Mouse (Mus musculus) lung, postnatal 0 days (tissue): ENCODE results near the gene Apobr. TPM values are rescaled to one million over a fixed set of nuclear protein-coding genes. Genes with fewer than 3 reads are reported as not detected.

Source experiments
- ATAC-seq: fragments of 200-750 bp; cut with Nextera tagmentation; 2 replicates; pipeline ENCODE4 v1.8.0; 2017; ENCODE audit warnings: moderate library complexity
- DNase-seq: peaks from one replicate; pipeline ENCODE4 v3.0.0-alpha.2; 2016; ENCODE audit warnings: low spot score
- H3K27ac ChIP-seq: fragments of 300-500 bp; sonication (generic); 2 replicates; pipeline ENCODE4 v1.5.1; 2014; ENCODE audit warnings: antibody characterized with exemption, mild to moderate bottlenecking, low read length, mixed read lengths
- H3K27me3 ChIP-seq: fragments of 300-500 bp; sonication (generic); replicated peaks from 2 replicates; pipeline ENCODE4 v1.6.1; 2014; ENCODE audit warnings: low read length, mixed read lengths; ENCODE audit not compliant: insufficient read depth
- H3K36me3 ChIP-seq: fragments of 300-500 bp; sonication (generic); 2 replicates; pipeline ENCODE4 v1.6.1; 2014; ENCODE audit warnings: low read length, mixed read lengths; ENCODE audit not compliant: insufficient read depth
- H3K4me1 ChIP-seq: fragments of 300-500 bp; sonication (generic); 2 replicates; pipeline ENCODE4 v1.6.1; 2014; ENCODE audit warnings: antibody characterized with exemption, low read depth, low read length, mixed read lengths; ENCODE audit not compliant: insufficient read depth
- H3K4me2 ChIP-seq: fragments of 300-500 bp; sonication (generic); replicated peaks from 2 replicates; pipeline ENCODE4 v1.6.1; 2014; ENCODE audit warnings: low read depth, mild to moderate bottlenecking, low read length, moderate library complexity, mixed read lengths
- H3K4me3 ChIP-seq: fragments of 300-500 bp; sonication (generic); 2 replicates; pipeline ENCODE4 v1.5.1; 2014; ENCODE audit warnings: low read depth, low read length
- H3K9ac ChIP-seq: fragments of 300-500 bp; sonication (generic); replicated peaks from 2 replicates; pipeline ENCODE4 v1.6.1; 2014; ENCODE audit warnings: low read depth, mild to moderate bottlenecking
- H3K9me3 ChIP-seq: fragments of 300-500 bp; sonication (generic); 2 replicates; pipeline ENCODE4 v1.6.1; 2016; ENCODE audit warnings: low read length, mixed read lengths
- CTCF ChIP-seq: IDR thresholded peaks from 2 replicates; pipeline ENCODE4 v1.5.1; 2016; ENCODE audit warnings: antibody characterized with exemption, mild to moderate bottlenecking
- EP300 ChIP-seq: IDR thresholded peaks from 2 replicates; pipeline ENCODE4 v1.6.1; 2016; ENCODE audit warnings: antibody characterized with exemption, mild to moderate bottlenecking, control low read depth
- WGBS: fragments of 180-500 bp; shearing (Covaris S2); extraction: QIAGEN DNeasy Blood & Tissue Kit; methylation state at CpG from one replicate; pipeline ENCODE4 v1.1.7; 2014; 5-methylcytosine and 5-hydroxymethylcytosine counted together
- polyA plus RNA-seq: library from polyadenylated mRNA; unstranded; fragments of >200 nt; fragmentation: Nextera tagmentation; extraction: Ambion mirVana; gene quantifications from 2 replicates; pipeline ENCODE4 v1.2.1, GENCODE M21; 2015

Apobr gene
- polyA plus RNA-seq, 1 experiment from 2014 or later: 3.9 TPM

- H3K27ac ChIP-seq: no peak overlapping the region
- TF ChIP-seq CTCF (no peak), EP300 (no peak)
- no peak overlapping the region for H3K9ac ChIP-seq
- no peaks in the 10 kb centered on the region for H3K27me3 ChIP-seq
- no peaks in the 10 kb centered on the region for H3K36me3 ChIP-seq
- 70% methylated on average over 6 of the region's 6 CpGs for WGBS
- H3K9me3 ChIP-seq: no peaks in the 10 kb centered on the region
- H3K4me1 ChIP-seq: no peaks in the 10 kb centered on the region; the same call in 1 of the 2 replicates
- ATAC-seq (no peak), DNase-seq (no peak)
- H3K4me3 ChIP-seq: no peak overlapping the region
- no peak overlapping the region for H3K4me2 ChIP-seq
Measured at GRCm38 (mm10) chr7:126581661-126582060, 3.1 kb upstream of the Apobr start.

- H3K9ac ChIP-seq: peak overlapping the region; percentile 29
- no peaks in the 10 kb centered on the region for H3K27me3 ChIP-seq
- ATAC-seq (peak; percentile 49), DNase-seq (peak; percentile 55)
- H3K4me3 ChIP-seq: peak overlapping the region; percentile 49
- no peaks in the 10 kb centered on the region; the same call in 1 of the 2 replicates for H3K4me1 ChIP-seq
- TF ChIP-seq CTCF: no peak
- TF ChIP-seq EP300: no peak
- H3K36me3 ChIP-seq: no peaks in the 10 kb centered on the region
- WGBS: 4% methylated on average over 20 of the region's 20 CpGs
- H3K9me3 ChIP-seq: no peaks in the 10 kb centered on the region
- H3K27ac ChIP-seq: 0 out of 2 replicates have a peak overlapping the region, but pooled peaks have one; percentile 85
- H3K4me2 ChIP-seq: peak overlapping the region; percentile 78
Measured at GRCm38 (mm10) chr7:126582759-126583158, 2.0 kb upstream of the Apobr start.

GRCm38 (mm10) chr7:126583251-126583709 lies 1.5 kb upstream of the Apobr start:
- H3K4me3 ChIP-seq: peak overlapping the region; percentile 49
- H3K9ac ChIP-seq: peak overlapping the region; percentile 29
- ATAC-seq (peak; percentile 85), DNase-seq (peak; percentile 95)
- H3K4me1 ChIP-seq: no peaks in the 10 kb centered on the region; the same call in 1 of the 2 replicates
- TF ChIP-seq EP300 (peak; percentile 57; the same call in 1 of the 2 replicates), CTCF (no peak)
- no peaks in the 10 kb centered on the region for H3K9me3 ChIP-seq
- peak overlapping the region; percentile 78 for H3K4me2 ChIP-seq
- peak overlapping the region; percentile 85 for H3K27ac ChIP-seq
- under 1% methylated on average over 22 of the region's 22 CpGs for WGBS
- no peaks in the 10 kb centered on the region for H3K27me3 ChIP-seq
- H3K36me3 ChIP-seq: no peaks in the 10 kb centered on the region

- no peaks in the 10 kb centered on the region for H3K36me3 ChIP-seq
- peak; percentile 25 for DNase-seq
- no peaks in the 10 kb centered on the region; the same call in 1 of the 2 replicates for H3K4me1 ChIP-seq
- no peaks in the 10 kb centered on the region for H3K27me3 ChIP-seq
- no peak for ATAC-seq
- peak overlapping the region; percentile 49; the same call in 1 of the 2 replicates for H3K4me3 ChIP-seq
- WGBS: 47% methylated on average over 6 of the region's 6 CpGs
- no peak overlapping the region for H3K9ac ChIP-seq
- peak overlapping the region; percentile 85; the same call in 1 of the 2 replicates for H3K27ac ChIP-seq
- TF ChIP-seq EP300: no peak
- TF ChIP-seq CTCF: no peak
- H3K9me3 ChIP-seq: no peaks in the 10 kb centered on the region
- H3K4me2 ChIP-seq: peak overlapping the region; percentile 78
Measured at GRCm38 (mm10) chr7:126583761-126584160, 981 bp upstream of the Apobr start.

- no peaks in the 10 kb centered on the region; the same call in 1 of the 2 replicates for H3K4me1 ChIP-seq
- H3K27me3 ChIP-seq: no peaks in the 10 kb centered on the region
- WGBS: 69% methylated on average over 6 of the region's 6 CpGs
- ATAC-seq (no peak), DNase-seq (no peak)
- 0 out of 2 replicates have a peak within 1 kb of the TSS, but pooled peaks have one; percentile 3 for H3K4me2 ChIP-seq
- no peaks in the 10 kb centered on the region for H3K36me3 ChIP-seq
- TF ChIP-seq EP300 (no peak), CTCF (no peak)
- H3K9ac ChIP-seq: no peak within 1 kb of the TSS
- H3K27ac ChIP-seq: peak within 1 kb of the TSS; percentile 26; the same call in 1 of the 2 replicates
- no peaks in the 10 kb centered on the region for H3K9me3 ChIP-seq
- no peak within 1 kb of the TSS for H3K4me3 ChIP-seq
Measured at GRCm38 (mm10) chr7:126585717-126586116, 975 bp downstream of the Apobr start, which contains the start of gene Cln3. Gene Cln3, minus strand, starts transcription at chr7:126585817.

GRCm38 (mm10) chr7:126586839-126587238 lies 2.1 kb downstream of the Apobr start:
- peak; percentile 24 for DNase-seq
- ATAC-seq: no peak
- TF ChIP-seq EP300: no peak
- TF ChIP-seq CTCF: no peak
- H3K9ac ChIP-seq: no peak overlapping the region
- no peaks in the 10 kb centered on the region for H3K36me3 ChIP-seq
- H3K4me1 ChIP-seq: no peaks in the 10 kb centered on the region; the same call in 1 of the 2 replicates
- no peak overlapping the region for H3K4me3 ChIP-seq
- H3K4me2 ChIP-seq: no peak overlapping the region
- H3K27me3 ChIP-seq: no peaks in the 10 kb centered on the region
- 29% methylated on average over 8 of the region's 8 CpGs for WGBS
- H3K9me3 ChIP-seq: no peaks in the 10 kb centered on the region
- 0 out of 2 replicates have a peak overlapping the region, but pooled peaks have one; percentile 15 for H3K27ac ChIP-seq
